ENCODE assay signal across 9 mouse cellular contexts in genomic region chr15:100666219-100666696, GRCm38 (mm10). TPM values are rescaled to one million over a fixed set of nuclear protein-coding genes. Genes with fewer than 3 reads are reported as not detected.
DNase-seq lines count a peak whose midpoint lies in the region; ATAC-seq and TF ChIP-seq lines count a peak whose summit lies in the region.
"Had no signal": no experiment of that assay in that cellular context is flagged by ENCODE, and none has a peak within 500 bp of the region (broad histone marks: within the 10 kb centered on the region; RNA-seq: fewer than 3 reads in every experiment).

No protein-coding gene starts in this region.

- H3K4me2 ChIP-seq in heart, embryonic 13.5 days: peak overlapping the region; percentile 29
- no peak overlapping the region for H3K4me2 ChIP-seq in lung, postnatal 0 days (replicated peaks; ENCODE audit: low read depth, low read length)

- peak; percentile 39 for DNase-seq in thymus, adult 2 months
- no peak for DNase-seq in thymus, postnatal 0 days (ENCODE audit: low spot score)
- DNase-seq in lung, postnatal 0 days (ENCODE audit: low spot score): peak; percentile 36
- no peak for DNase-seq in adrenal gland, postnatal 25 days
- DNase-seq in cerebellum, postnatal 25 days: no peak
- DNase-seq in left cerebral cortex, postnatal 10 days (ENCODE audit: extremely low spot score in 1 of 2, low spot score in 2 of 2): no peak
- no peak for DNase-seq in layer of hippocampus, postnatal 10 days (ENCODE audit: low spot score in 2 of 2)
- DNase-seq: right cerebral cortex, adult 18-20 months had no signal

- no peak; the same call in 1 of the 2 replicates for ATAC-seq in heart, embryonic 13.5 days (ENCODE audit: extremely low read depth, insufficient number of reproducible peaks, low FRiP score, low TSS enrichment)
- ATAC-seq in lung, postnatal 0 days: 0 out of 2 replicates have a peak, but pooled peaks have one; percentile 23

- WGBS in thymus, adult 2 months: under 1% methylated on average over 7 of the region's 7 CpGs
- 3% methylated on average over 7 of the region's 7 CpGs for WGBS in heart, embryonic 13.5 days
- WGBS in lung, postnatal 0 days: 4% methylated on average over 7 of the region's 7 CpGs

- intact Hi-C loops in left cerebral cortex, postnatal 10 days (cut with DNase I): no loop called here

- H3K27ac ChIP-seq in thymus, adult 2 months (ENCODE audit: control insufficient read depth, insufficient read depth, low read length): peak overlapping the region; percentile 90
- peak overlapping the region; percentile 62 for H3K27ac ChIP-seq in heart, embryonic 13.5 days (replicated peaks)
- no peak overlapping the region for H3K27ac ChIP-seq in lung, postnatal 0 days (ENCODE audit: low read length)

- H3K9ac ChIP-seq in heart, embryonic 13.5 days: peak overlapping the region; percentile 56; the same call in 1 of the 2 replicates
- H3K9ac ChIP-seq in lung, postnatal 0 days (replicated peaks; ENCODE audit: low read depth): no peak overlapping the region

- TF ChIP-seq CTCF in thymus, adult 2 months (IDR thresholded peaks at IDR 0.05; ENCODE audit: borderline replicate concordance, control insufficient read depth, extremely low read depth, insufficient read depth, low read length, poor library complexity): no peak
- TF ChIP-seq CTCF in lung, postnatal 0 days (IDR thresholded peaks at IDR 0.05): no peak

- no peaks in the 10 kb centered on the region for H3K27me3 ChIP-seq in thymus, adult 2 months (ENCODE audit: control insufficient read depth, insufficient read depth, low read length)
- H3K27me3 ChIP-seq in heart, embryonic 13.5 days (replicated peaks): no peaks in the 10 kb centered on the region
- H3K27me3 ChIP-seq in lung, postnatal 0 days (replicated peaks; ENCODE audit: insufficient read depth, low read length): no peaks in the 10 kb centered on the region

- H3K9me3 ChIP-seq in heart, embryonic 13.5 days: no peaks in the 10 kb centered on the region
- no peaks in the 10 kb centered on the region for H3K9me3 ChIP-seq in lung, postnatal 0 days (ENCODE audit: low read length)

- TF ChIP-seq POLR2A in thymus, adult 2 months (IDR thresholded peaks at IDR 0.05; ENCODE audit: control insufficient read depth, extremely low read depth, insufficient read depth, low read length, poor library complexity): no peak

- H3K4me3 ChIP-seq in thymus, adult 2 months (ENCODE audit: control insufficient read depth, insufficient read depth, low read length): peak overlapping the region; percentile 42
- 0 out of 2 replicates have a peak overlapping the region, but pooled peaks have one; percentile 9 for H3K4me3 ChIP-seq in heart, embryonic 13.5 days
- no peak overlapping the region for H3K4me3 ChIP-seq in lung, postnatal 0 days (ENCODE audit: low read depth, low read length)

- peaks cover 9% of the 10 kb centered on the region for H3K36me3 ChIP-seq in thymus, adult 2 months (ENCODE audit: control insufficient read depth, insufficient read depth, low read length)
- H3K36me3 ChIP-seq in heart, embryonic 13.5 days: no peaks in the 10 kb centered on the region
- H3K36me3 ChIP-seq in lung, postnatal 0 days (ENCODE audit: insufficient read depth, low read length): no peaks in the 10 kb centered on the region

- TF ChIP-seq EP300 in lung, postnatal 0 days (IDR thresholded peaks at IDR 0.05): no peak

- peaks cover 38% of the 10 kb centered on the region for H3K4me1 ChIP-seq in thymus, adult 2 months (replicated peaks; ENCODE audit: control insufficient read depth, insufficient read depth, low read length)
- peaks cover 28% of the 10 kb centered on the region for H3K4me1 ChIP-seq in heart, embryonic 13.5 days
- no peaks in the 10 kb centered on the region for H3K4me1 ChIP-seq in lung, postnatal 0 days (ENCODE audit: insufficient read depth, low read depth, low read length)

RNA-seq across cellular contexts. Expression of gene Bin2, which starts 3.1 kb away (rescaled TPM):
- polyA plus RNA-seq in thymus, adult 2 months (2012; rRNA removed): 114 and 131 TPM in 2 replicates
- polyA plus RNA-seq in thymus, postnatal 0 days (2015; fragmentation: Nextera tagmentation; extraction: Ambion mirVana): 33.1 and 45.9 TPM in 2 replicates
- 2.9 and 3.2 TPM in 2 replicates for polyA plus RNA-seq in heart, embryonic 13.5 days (2015; fragmentation: Nextera tagmentation; extraction: Ambion mirVana)
- polyA plus RNA-seq in lung, postnatal 0 days (2015; fragmentation: Nextera tagmentation; extraction: Ambion mirVana): 4.2 and 4.5 TPM in 2 replicates
- total RNA-seq in adrenal gland, postnatal 25 days (2021): 1.3 and 1.8 TPM in 2 replicates
- total RNA-seq in left cerebral cortex, postnatal 10 days (2021): 1 to 10 TPM; 5.1 to 5.6 TPM
- total RNA-seq in layer of hippocampus, postnatal 10 days (2021): 1 to 10 TPM; 3.9 to 4.8 TPM

RNA-seq across cellular contexts. Expression of gene Cela1, which starts 21.5 kb away (rescaled TPM):
- polyA plus RNA-seq in thymus, adult 2 months (2012; rRNA removed): 10.4 and 11.7 TPM in 2 replicates
- 6.2 and 13.1 TPM in 2 replicates for polyA plus RNA-seq in thymus, postnatal 0 days (2015; fragmentation: Nextera tagmentation; extraction: Ambion mirVana)
- 1.7 TPM in 2 replicates for polyA plus RNA-seq in heart, embryonic 13.5 days (2015; fragmentation: Nextera tagmentation; extraction: Ambion mirVana)
- polyA plus RNA-seq in lung, postnatal 0 days (2015; fragmentation: Nextera tagmentation; extraction: Ambion mirVana): 5.0 and 11.4 TPM in 2 replicates
- total RNA-seq in adrenal gland, postnatal 25 days (2021): 58.0 and 58.6 TPM in 2 replicates
- 1 to 10 TPM; 1.6 to 2.2 TPM for total RNA-seq in left cerebral cortex, postnatal 10 days (2021)
- 1 to 10 TPM in 1 of 2 experiments, under 1 TPM in 1; 0.87 to 1.7 TPM for total RNA-seq in layer of hippocampus, postnatal 10 days (2021)

RNA-seq across cellular contexts. Expression of gene Smagp, which starts 29.5 kb away (rescaled TPM):
- polyA plus RNA-seq in thymus, adult 2 months (2012; rRNA removed): 11.0 and 11.7 TPM in 2 replicates
- 4.8 TPM in 2 replicates for polyA plus RNA-seq in thymus, postnatal 0 days (2015; fragmentation: Nextera tagmentation; extraction: Ambion mirVana)
- polyA plus RNA-seq in heart, embryonic 13.5 days (2015; fragmentation: Nextera tagmentation; extraction: Ambion mirVana): 15.3 and 16.0 TPM in 2 replicates
- polyA plus RNA-seq in lung, postnatal 0 days (2015; fragmentation: Nextera tagmentation; extraction: Ambion mirVana): 65.6 and 71.8 TPM in 2 replicates
- total RNA-seq in adrenal gland, postnatal 25 days (2021): 37.9 and 39.0 TPM in 2 replicates
- total RNA-seq in left cerebral cortex, postnatal 10 days (2021): 1 to 10 TPM; 2.4 to 2.6 TPM
- 1 to 10 TPM; 1.7 to 4.1 TPM for total RNA-seq in layer of hippocampus, postnatal 10 days (2021)

RNA-seq across cellular contexts. Expression of gene Dazap2, which starts 51.1 kb away (rescaled TPM):
- polyA plus RNA-seq in thymus, adult 2 months (2012; rRNA removed): 1,016 and 1,115 TPM in 2 replicates
- polyA plus RNA-seq in thymus, postnatal 0 days (2015; fragmentation: Nextera tagmentation; extraction: Ambion mirVana): 266 and 303 TPM in 2 replicates
- 202 and 203 TPM in 2 replicates for polyA plus RNA-seq in heart, embryonic 13.5 days (2015; fragmentation: Nextera tagmentation; extraction: Ambion mirVana)
- 246 and 299 TPM in 2 replicates for polyA plus RNA-seq in lung, postnatal 0 days (2015; fragmentation: Nextera tagmentation; extraction: Ambion mirVana)
- total RNA-seq in adrenal gland, postnatal 25 days (2021): 234 and 249 TPM in 2 replicates
- 10 to 100 TPM; 75.3 to 76.8 TPM for total RNA-seq in left cerebral cortex, postnatal 10 days (2021)
- 10 to 100 TPM; 78.4 to 92.4 TPM for total RNA-seq in layer of hippocampus, postnatal 10 days (2021)

Comparison
In these comparisons a context has a peak if more than half of its experiments do, and no peak if none do; other contexts are left out.
1. DNase-seq: peak in thymus, adult 2 months (single experiment) and lung, postnatal 0 days (single experiment); none in thymus, postnatal 0 days (single experiment), adrenal gland, postnatal 25 days (single experiment), cerebellum, postnatal 25 days (0 of 2), left cerebral cortex, postnatal 10 days (0 of 2) and layer of hippocampus, postnatal 10 days (0 of 2).